Mouse (Mus musculus) megakaryocyte, embryonic 14.5 days (primary cell): ENCODE results near the gene Misp.

Experiments
- FLI1 ChIP-seq: IDR thresholded peaks from 2 replicates; pipeline ENCODE4 v1.6.1; 2012; ENCODE audit warnings: low read length, inconsistent platforms, mixed read lengths
- GATA1 ChIP-seq: IDR thresholded peaks from 3 replicates; pipeline ENCODE4 v1.6.1; 2012; ENCODE audit warnings: mixed read lengths, low read length, inconsistent platforms, borderline replicate concordance

- TF ChIP-seq GATA1 (no peak), FLI1 (no peak)
These were observed 29.9 kb upstream of the Misp start, which contains the start of gene Prss57 for GRCm38 (mm10) chr10:79790861-79791260.
